Mouse (Mus musculus) mouse embryonic stem cell (cell line): ENCODE results near the gene Ccl27b.
"Not testable (repeated sequence)": the region's sequence is repeated elsewhere in the genome, so short reads cannot be mapped to it uniquely, and the experiment has no call there.

ENCODE experiments used
- in situ Hi-C, 2 experiments: fragments of 300-500 bp; cut with MboI; formaldehyde crosslinking; loops; 1 replicate in 1 of 2; 3 replicates in 1 of 2; pipeline ENCODE4 v1.14.3; 2019 to 2020; ENCODE audit warnings: low sequenced_read_pairs in 2 of 2, low pct_unique_long_range_greater_than_20kb in 1 of 2, mixed read lengths in 1 of 2; ENCODE audit not compliant: unreplicated experiment in 1 of 2

Ccl27b gene

GRCm38 (mm10) chr4:42654951-42655350, at the start of gene Ccl27b:
TSS of gene Ccl27b (plus strand) at chr4:42655251.
- in situ Hi-C loops, result not testable (repeated sequence)

- in situ Hi-C loops, result not testable (repeated sequence)
These were observed 43.2 kb upstream of the Ccl27b start, which contains the start of gene Gm10591 for GRCm38 (mm10) chr4:42611895-42612294. TSS of gene Gm10591 (plus strand) at chr4:42612195.

- in situ Hi-C loops, result not testable (repeated sequence)
These were observed 25.6 kb upstream of the Ccl27b start, which contains the start of gene Gm2564 for GRCm38 (mm10) chr4:42629419-42629818. TSS of gene Gm2564 (plus strand) at chr4:42629719.

GRCm38 (mm10) chr4:42661793-42662192, 6.7 kb downstream of the Ccl27b start, which contains the start of gene Il11ra2:
TSS of gene Il11ra2 (minus strand) at chr4:42661893.
- in situ Hi-C loops, result not testable (repeated sequence)

- in situ Hi-C loops, result not testable (repeated sequence)
These were observed 20.4 kb downstream of the Ccl27b start for GRCm38 (mm10) chr4:42675415-42675814.

GRCm38 (mm10) chr4:42679365-42679764, 24.3 kb downstream of the Ccl27b start:
- in situ Hi-C loops, result not testable (repeated sequence)

- in situ Hi-C loops, result not testable (repeated sequence)
These were observed 25.6 kb downstream of the Ccl27b start for GRCm38 (mm10) chr4:42680374-42681356.

- in situ Hi-C loops, result not testable (repeated sequence)
These were observed 26.6 kb downstream of the Ccl27b start for GRCm38 (mm10) chr4:42681473-42682182.

GRCm38 (mm10) chr4:42682183-42682524, 27.1 kb downstream of the Ccl27b start:
- in situ Hi-C loops, result not testable (repeated sequence)
